Mouse (Mus musculus) ES-E14 (cell line): ENCODE measurements around the gene Cwc25.

Experiments used
- MAFK ChIP-seq: IDR thresholded peaks from 2 replicates; pipeline ENCODE4 v1.6.1; 2014; ENCODE audit warnings: mild to moderate bottlenecking, low read depth, low read length, inconsistent platforms; ENCODE audit not compliant: insufficient read depth
- ZC3H11A ChIP-seq: IDR thresholded peaks from 2 replicates; pipeline ENCODE4 v1.6.1; 2012; ENCODE audit warnings: low read depth, mild to moderate bottlenecking, inconsistent platforms, low read length, borderline replicate concordance
- ZNF384 ChIP-seq: IDR thresholded peaks from 2 replicates; pipeline ENCODE4 v1.6.1; 2012; ENCODE audit warnings: low read depth, low read length, inconsistent platforms

GRCm38 (mm10) chr11:97745331-97745721 is 21.0 kb downstream of the Cwc25 start:
- no peak for TF ChIP-seq ZC3H11A
- TF ChIP-seq ZNF384: no peak
- TF ChIP-seq MAFK: no peak
